Mouse (Mus musculus) lung, postnatal 0 days (tissue): ENCODE data around the gene B4galnt1. TPM values are rescaled to one million over a fixed set of nuclear protein-coding genes. Genes with fewer than 3 reads are reported as not detected.

Experiments
- ATAC-seq: fragments of 200-750 bp; cut with Nextera tagmentation; 2 replicates; pipeline ENCODE4 v1.8.0; 2017; ENCODE audit warnings: moderate library complexity
- DNase-seq: peaks from one replicate; pipeline ENCODE4 v3.0.0-alpha.2; 2016; ENCODE audit warnings: low spot score
- H3K27ac ChIP-seq: fragments of 300-500 bp; sonication (generic); 2 replicates; pipeline ENCODE4 v1.5.1; 2014; ENCODE audit warnings: antibody characterized with exemption, mild to moderate bottlenecking, low read length, mixed read lengths
- H3K27me3 ChIP-seq: fragments of 300-500 bp; sonication (generic); replicated peaks from 2 replicates; pipeline ENCODE4 v1.6.1; 2014; ENCODE audit warnings: low read length, mixed read lengths; ENCODE audit not compliant: insufficient read depth
- H3K36me3 ChIP-seq: fragments of 300-500 bp; sonication (generic); 2 replicates; pipeline ENCODE4 v1.6.1; 2014; ENCODE audit warnings: low read length, mixed read lengths; ENCODE audit not compliant: insufficient read depth
- H3K4me1 ChIP-seq: fragments of 300-500 bp; sonication (generic); 2 replicates; pipeline ENCODE4 v1.6.1; 2014; ENCODE audit warnings: antibody characterized with exemption, low read depth, low read length, mixed read lengths; ENCODE audit not compliant: insufficient read depth
- H3K4me2 ChIP-seq: fragments of 300-500 bp; sonication (generic); replicated peaks from 2 replicates; pipeline ENCODE4 v1.6.1; 2014; ENCODE audit warnings: low read depth, mild to moderate bottlenecking, low read length, moderate library complexity, mixed read lengths
- H3K4me3 ChIP-seq: fragments of 300-500 bp; sonication (generic); 2 replicates; pipeline ENCODE4 v1.5.1; 2014; ENCODE audit warnings: low read depth, low read length
- H3K9ac ChIP-seq: fragments of 300-500 bp; sonication (generic); replicated peaks from 2 replicates; pipeline ENCODE4 v1.6.1; 2014; ENCODE audit warnings: low read depth, mild to moderate bottlenecking
- H3K9me3 ChIP-seq: fragments of 300-500 bp; sonication (generic); 2 replicates; pipeline ENCODE4 v1.6.1; 2016; ENCODE audit warnings: low read length, mixed read lengths
- CTCF ChIP-seq: IDR thresholded peaks from 2 replicates; pipeline ENCODE4 v1.5.1; 2016; ENCODE audit warnings: antibody characterized with exemption, mild to moderate bottlenecking
- EP300 ChIP-seq: IDR thresholded peaks from 2 replicates; pipeline ENCODE4 v1.6.1; 2016; ENCODE audit warnings: antibody characterized with exemption, mild to moderate bottlenecking, control low read depth
- WGBS: fragments of 180-500 bp; shearing (Covaris S2); extraction: QIAGEN DNeasy Blood & Tissue Kit; methylation state at CpG from one replicate; pipeline ENCODE4 v1.1.7; 2014; 5-methylcytosine and 5-hydroxymethylcytosine counted together
- polyA plus RNA-seq: library from polyadenylated mRNA; unstranded; fragments of >200 nt; fragmentation: Nextera tagmentation; extraction: Ambion mirVana; gene quantifications from 2 replicates; pipeline ENCODE4 v1.2.1, GENCODE M21; 2015

B4galnt1 gene
- polyA plus RNA-seq, 1 experiment from 2014 or later = 9.6 TPM

- Histone ChIP-seq H3K36me3 (peaks cover 17% of the 10 kb centered on the region; the same call in 1 of the 2 replicates), H3K27ac (no peak overlapping the region)
- WGBS = 74% methylated on average over 11 of the region's 11 CpGs
These were observed 32.6 kb downstream of the B4galnt1 start for GRCm38 (mm10) chr10:127197505-127198110.

GRCm38 (mm10) chr10:127198492-127198891 is 33.5 kb downstream of the B4galnt1 start:
- H3K27ac ChIP-seq = no peak overlapping the region
- H3K36me3 ChIP-seq = peaks cover 22% of the 10 kb centered on the region; the same call in 1 of the 2 replicates
- WGBS = 41% methylated on average over 2 of the region's 2 CpGs

More at GRCm38 (mm10) chr10:127197505-127198110, 32.6 kb downstream of the B4galnt1 start:
- Histone ChIP-seq H3K27me3 (no peaks in the 10 kb centered on the region), H3K9ac (no peak overlapping the region), H3K4me1 (peaks cover 5% of the 10 kb centered on the region; the same call in 1 of the 2 replicates), H3K4me2 (no peak overlapping the region), H3K4me3 (no peak overlapping the region), H3K9me3 (no peaks in the 10 kb centered on the region)
- ATAC-seq = no peak
- no peak for DNase-seq
- TF ChIP-seq CTCF (no peak), EP300 (no peak)

GRCm38 (mm10) chr10:127199068-127199467 is 34.0 kb downstream of the B4galnt1 start:
- DNase-seq (no peak), ATAC-seq (no peak)
- Histone ChIP-seq H3K27me3 (no peaks in the 10 kb centered on the region), H3K27ac (no peak overlapping the region), H3K4me3 (no peak overlapping the region), H3K4me1 (peaks cover 5% of the 10 kb centered on the region; the same call in 1 of the 2 replicates), H3K9me3 (no peaks in the 10 kb centered on the region), H3K4me2 (no peak overlapping the region), H3K9ac (no peak overlapping the region), H3K36me3 (peaks cover 23% of the 10 kb centered on the region; the same call in 1 of the 2 replicates)
- no peak for TF ChIP-seq CTCF
- TF ChIP-seq EP300 = no peak
- WGBS = 58% methylated on average over 5 of the region's 5 CpGs

More at GRCm38 (mm10) chr10:127198492-127198891, 33.5 kb downstream of the B4galnt1 start:
- Histone ChIP-seq H3K4me2 (no peak overlapping the region), H3K9me3 (no peaks in the 10 kb centered on the region), H3K4me1 (peaks cover 5% of the 10 kb centered on the region; the same call in 1 of the 2 replicates), H3K9ac (no peak overlapping the region), H3K27me3 (no peaks in the 10 kb centered on the region), H3K4me3 (no peak overlapping the region)
- no peak for TF ChIP-seq CTCF
- no peak for TF ChIP-seq EP300
- no peak for ATAC-seq
- no peak for DNase-seq

- ATAC-seq (no peak), DNase-seq (no peak)
- H3K4me2 ChIP-seq = no peak overlapping the region
- no peaks in the 10 kb centered on the region for H3K27me3 ChIP-seq
- no peaks in the 10 kb centered on the region for H3K9me3 ChIP-seq
- WGBS = 83% methylated on average over 11 of the region's 11 CpGs
- no peak for TF ChIP-seq CTCF
- TF ChIP-seq EP300 = no peak
- H3K36me3 ChIP-seq = peaks cover 23% of the 10 kb centered on the region; the same call in 1 of the 2 replicates
- H3K4me1 ChIP-seq = peaks cover 5% of the 10 kb centered on the region; the same call in 1 of the 2 replicates
- no peak overlapping the region for H3K4me3 ChIP-seq
- no peak overlapping the region for H3K9ac ChIP-seq
- H3K27ac ChIP-seq = no peak overlapping the region
These were observed 34.4 kb downstream of the B4galnt1 start for GRCm38 (mm10) chr10:127199474-127199873.

GRCm38 (mm10) chr10:127200279-127200678 is 35.3 kb downstream of the B4galnt1 start:
- no peak for DNase-seq
- H3K9me3 ChIP-seq = no peaks in the 10 kb centered on the region
- H3K4me1 ChIP-seq = peaks cover 5% of the 10 kb centered on the region; the same call in 1 of the 2 replicates
- TF ChIP-seq CTCF (peak; percentile 44), EP300 (no peak)
- no peaks in the 10 kb centered on the region for H3K27me3 ChIP-seq
- no peak overlapping the region for H3K27ac ChIP-seq
- no peak for ATAC-seq
- peaks cover 23% of the 10 kb centered on the region for H3K36me3 ChIP-seq
- H3K4me3 ChIP-seq = no peak overlapping the region
- H3K4me2 ChIP-seq = no peak overlapping the region
- H3K9ac ChIP-seq = no peak overlapping the region
- 78% methylated on average over 8 of the region's 8 CpGs for WGBS

GRCm38 (mm10) chr10:127203106-127203505 is 38.1 kb downstream of the B4galnt1 start:
- no peak for DNase-seq
- Histone ChIP-seq H3K27me3 (no peaks in the 10 kb centered on the region), H3K4me2 (no peak overlapping the region)

More at GRCm38 (mm10) chr10:127203106-127203505, 38.1 kb downstream of the B4galnt1 start:
- H3K36me3 ChIP-seq = peaks cover 25% of the 10 kb centered on the region
- H3K9ac ChIP-seq = no peak overlapping the region
- no peak for TF ChIP-seq CTCF
- TF ChIP-seq EP300 = no peak
- H3K9me3 ChIP-seq = no peaks in the 10 kb centered on the region
- H3K27ac ChIP-seq = no peak overlapping the region
- WGBS = 90% methylated on average over 3 of the region's 3 CpGs
- no peak overlapping the region for H3K4me3 ChIP-seq
- no peaks in the 10 kb centered on the region for H3K4me1 ChIP-seq
- ATAC-seq = no peak
